In the genomic region with DNA sequence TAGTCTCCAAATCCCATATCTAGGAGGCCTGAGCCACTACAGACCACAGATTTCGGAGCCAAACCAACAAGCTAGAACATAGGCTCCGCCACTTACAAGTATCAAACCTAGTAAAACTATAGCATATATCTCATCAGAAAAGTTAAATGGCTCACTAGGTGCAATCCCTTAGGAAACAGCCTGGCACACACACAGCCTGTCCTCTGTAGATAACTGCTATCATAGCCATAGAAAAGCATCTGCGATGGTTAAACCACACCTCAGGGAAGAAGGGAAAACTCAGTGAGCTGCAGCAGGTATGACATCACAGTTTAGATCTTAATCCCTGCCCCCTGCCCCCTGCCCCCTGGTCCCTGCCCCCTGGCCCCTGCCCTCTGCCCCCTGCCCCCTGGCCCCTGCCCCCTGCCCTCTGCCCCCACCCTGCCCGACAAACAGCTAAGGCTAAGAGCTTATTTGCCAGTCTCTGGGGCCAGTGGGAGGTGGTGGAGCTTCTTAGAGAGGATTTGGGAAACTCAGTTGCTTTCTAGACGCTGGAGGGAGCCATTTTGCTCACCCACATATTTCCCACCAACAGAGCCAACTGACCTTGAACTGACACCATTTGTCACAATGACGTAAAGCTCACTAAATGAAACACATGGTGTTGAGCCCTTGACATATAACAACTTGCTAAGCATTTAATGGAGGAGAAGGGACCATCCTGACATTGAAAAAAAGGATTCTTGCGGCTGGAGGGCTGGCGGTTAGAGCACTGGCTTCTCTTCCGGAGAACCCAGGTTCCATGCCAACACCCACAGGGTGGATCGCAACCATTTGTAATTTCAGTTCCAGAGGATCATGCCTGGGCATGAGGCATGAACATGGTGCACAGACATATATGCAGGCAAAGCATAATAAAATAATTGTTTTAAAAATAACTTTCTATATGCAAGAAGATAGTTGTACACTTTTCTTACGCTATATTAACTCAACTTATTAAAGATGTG, we compare ENCODE assay signal across 11 mouse cellular contexts. TPM values are rescaled to one million over a fixed set of nuclear protein-coding genes. Genes with fewer than 3 reads are reported as not detected.
DNase-seq lines count a peak whose midpoint lies in the region; ATAC-seq lines count a peak whose summit lies in the region.
"Had no signal": no experiment of that assay in that cellular context is flagged by ENCODE, and none has a peak within 500 bp of the region (broad histone marks: within the 10 kb centered on the region; RNA-seq: fewer than 3 reads in every experiment).

No protein-coding gene starts in this region.

- peaks cover 42% of the 10 kb centered on the region for H3K4me1 ChIP-seq in heart, embryonic 15.5 days (replicated peaks)
- H3K4me1 ChIP-seq in heart, embryonic 11.5 days (ENCODE audit: control insufficient read depth, insufficient read depth, low read length), result peaks cover 34% of the 10 kb centered on the region
- no peaks in the 10 kb centered on the region; the same call in 1 of the 2 replicates for H3K4me1 ChIP-seq in midbrain, embryonic 11.5 days (ENCODE audit: control insufficient read depth, insufficient read depth, low read length)
- peaks cover 37% of the 10 kb centered on the region for H3K4me1 ChIP-seq in midbrain, embryonic 15.5 days

- no peak for ATAC-seq in heart, embryonic 15.5 days (replicated peaks; ENCODE audit: insufficient number of reproducible peaks, insufficient read depth, low FRiP score, low read depth)
- no peak for ATAC-seq in heart, embryonic 11.5 days (replicated peaks; ENCODE audit: insufficient number of reproducible peaks, low FRiP score, low TSS enrichment)
- no peak for ATAC-seq in midbrain, embryonic 11.5 days (ENCODE audit: low FRiP score)
- no peak for ATAC-seq in midbrain, embryonic 15.5 days (replicated peaks)

- H3K9me3 ChIP-seq in heart, embryonic 15.5 days (replicated peaks), result no peaks in the 10 kb centered on the region
- H3K9me3 ChIP-seq in heart, embryonic 11.5 days (replicated peaks; ENCODE audit: control insufficient read depth, low read length), result no peaks in the 10 kb centered on the region
- no peaks in the 10 kb centered on the region for H3K9me3 ChIP-seq in midbrain, embryonic 11.5 days (ENCODE audit: control insufficient read depth, low read length)
- no peaks in the 10 kb centered on the region for H3K9me3 ChIP-seq in midbrain, embryonic 15.5 days
- H3K9me3 ChIP-seq: limb, embryonic 10.5 days had no signal

- WGBS in heart, embryonic 15.5 days, result 68% methylated on average over 11 of the region's 11 CpGs
- WGBS in heart, embryonic 11.5 days (ENCODE audit: insufficient replicate concordance), result 71% methylated on average over 11 of the region's 11 CpGs
- WGBS in midbrain, embryonic 11.5 days, result 81% methylated on average over 11 of the region's 11 CpGs
- 79% methylated on average over 11 of the region's 11 CpGs for WGBS in midbrain, embryonic 15.5 days

- H3K36me3 ChIP-seq in heart, embryonic 15.5 days, result no peaks in the 10 kb centered on the region
- H3K36me3 ChIP-seq in heart, embryonic 11.5 days (ENCODE audit: control insufficient read depth, insufficient read depth, low read length), result no peaks in the 10 kb centered on the region; the same call in 1 of the 2 replicates
- no peaks in the 10 kb centered on the region for H3K36me3 ChIP-seq in midbrain, embryonic 11.5 days (ENCODE audit: control insufficient read depth, insufficient read depth, low read length)
- H3K36me3 ChIP-seq in midbrain, embryonic 15.5 days (replicated peaks), result no peaks in the 10 kb centered on the region
- H3K36me3 ChIP-seq: limb, embryonic 10.5 days had no signal

- H3K4me2 ChIP-seq in heart, embryonic 15.5 days, result no peak overlapping the region
- no peak overlapping the region for H3K4me2 ChIP-seq in heart, embryonic 11.5 days
- H3K4me2 ChIP-seq in midbrain, embryonic 11.5 days, result no peak overlapping the region
- no peak overlapping the region for H3K4me2 ChIP-seq in midbrain, embryonic 15.5 days

- H3K9ac ChIP-seq in heart, embryonic 15.5 days, result no peak overlapping the region
- no peak overlapping the region for H3K9ac ChIP-seq in heart, embryonic 11.5 days (ENCODE audit: low read depth, low read length)
- H3K9ac ChIP-seq in midbrain, embryonic 11.5 days (ENCODE audit: low read length), result no peak overlapping the region
- H3K9ac ChIP-seq in midbrain, embryonic 15.5 days, result no peak overlapping the region

- DNase-seq in midbrain, embryonic 11.5 days (ENCODE audit: low spot score, missing footprints), result peak; percentile 44
- peak; percentile 33 for DNase-seq in kidney, postnatal 14 days
- DNase-seq in gastrocnemius, postnatal 14 days, result no peak
- DNase-seq in T-cell, adult 2 months (ENCODE audit: low spot score), result no peak
- DNase-seq: gastrocnemius, adult 2 months; right cerebral cortex, adult 18-20 months; thymus, adult 2 months had no signal

- peak overlapping the region; percentile 7; the same call in 1 of the 2 replicates for H3K27ac ChIP-seq in heart, embryonic 15.5 days
- H3K27ac ChIP-seq in heart, embryonic 11.5 days (ENCODE audit: low read depth, low read length), result no peak overlapping the region
- no peak overlapping the region for H3K27ac ChIP-seq in midbrain, embryonic 11.5 days (ENCODE audit: low read depth, low read length)
- no peak overlapping the region for H3K27ac ChIP-seq in midbrain, embryonic 15.5 days
- H3K27ac ChIP-seq: gastrocnemius, adult 2 months; limb, embryonic 10.5 days had no signal

- intact Hi-C loops in gastrocnemius, postnatal 14 days (cut with DNase I; ENCODE audit: low total_unique reads), result no loop called here

- H3K4me3 ChIP-seq in heart, embryonic 15.5 days, result no peak overlapping the region
- no peak overlapping the region for H3K4me3 ChIP-seq in heart, embryonic 11.5 days (ENCODE audit: low read depth, low read length)
- no peak overlapping the region for H3K4me3 ChIP-seq in midbrain, embryonic 11.5 days (ENCODE audit: low read depth, low read length)
- H3K4me3 ChIP-seq in midbrain, embryonic 15.5 days, result no peak overlapping the region
- H3K4me3 ChIP-seq: gastrocnemius, adult 2 months; limb, embryonic 10.5 days had no signal

- H3K27me3 ChIP-seq in heart, embryonic 15.5 days, result no peaks in the 10 kb centered on the region
- H3K27me3 ChIP-seq in heart, embryonic 11.5 days (ENCODE audit: control insufficient read depth, insufficient read depth, low read length), result no peaks in the 10 kb centered on the region
- no peaks in the 10 kb centered on the region for H3K27me3 ChIP-seq in midbrain, embryonic 11.5 days (ENCODE audit: control insufficient read depth, insufficient read depth, low read length)
- no peaks in the 10 kb centered on the region for H3K27me3 ChIP-seq in midbrain, embryonic 15.5 days (replicated peaks)

RNA-seq across cellular contexts. Expression of a gene that starts 58.3 kb away (rescaled TPM):
- 36.5 and 61.1 TPM in 2 replicates for polyA plus RNA-seq in heart, embryonic 15.5 days (2015; fragmentation: Nextera tagmentation; extraction: Ambion mirVana)
- 39.0 and 41.0 TPM in 2 replicates for polyA plus RNA-seq in heart, embryonic 11.5 days (2014; fragmentation: Nextera tagmentation; extraction: Ambion mirVana)
- 38.3 and 41.1 TPM in 2 replicates for polyA plus RNA-seq in midbrain, embryonic 11.5 days (2014; fragmentation: Nextera tagmentation; extraction: Ambion mirVana)
- 37.0 and 38.3 TPM in 2 replicates for polyA plus RNA-seq in midbrain, embryonic 15.5 days (2015; fragmentation: Nextera tagmentation; extraction: Ambion mirVana)
- total RNA-seq in gastrocnemius, postnatal 14 days (2021), result 10 to 100 TPM; 20.9 to 24.5 TPM

Comparison
In these comparisons a context has a peak if more than half of its experiments do, and no peak if none do; other contexts are left out.
1. DNase-seq: peak in midbrain, embryonic 11.5 days (single experiment) and kidney, postnatal 14 days (single experiment); none in gastrocnemius, postnatal 14 days (single experiment) and T-cell, adult 2 months (single experiment).